Mouse (Mus musculus) embryonic facial prominence, embryonic 13.5 days (tissue): ENCODE measurements at regions not wholly inside any gene's neighbourhood (a gene's known extent, or its start where the extent isn't known, plus 50 kb on each side); places are given as distances from the start of the nearest gene placed in this dataset.

Experiments
- ATAC-seq: fragments of 200-750 bp; cut with Nextera tagmentation; 2 replicates; pipeline ENCODE4 v1.8.0; 2017; ENCODE audit warnings: low read depth; ENCODE audit not compliant: insufficient number of reproducible peaks, insufficient read depth, low FRiP score, low TSS enrichment
- H3K27ac ChIP-seq: fragments of 300-500 bp; sonication (generic); 2 replicates; pipeline ENCODE4 v1.5.1; 2015; ENCODE audit warnings: moderate library complexity, mild to moderate bottlenecking, inconsistent platforms
- H3K27me3 ChIP-seq: fragments of 300-500 bp; sonication (generic); 2 replicates; pipeline ENCODE4 v1.6.1; 2015; ENCODE audit warnings: mild to moderate bottlenecking, inconsistent platforms
- H3K36me3 ChIP-seq: fragments of 300-500 bp; sonication (generic); 2 replicates; pipeline ENCODE4 v1.6.1; 2015; ENCODE audit warnings: mild to moderate bottlenecking, inconsistent platforms
- H3K4me1 ChIP-seq: fragments of 300-500 bp; sonication (generic); 2 replicates; pipeline ENCODE4 v1.6.1; 2015; ENCODE audit warnings: inconsistent platforms
- H3K4me2 ChIP-seq: fragments of 300-500 bp; sonication (generic); 2 replicates; pipeline ENCODE4 v1.6.1; 2015; ENCODE audit warnings: moderate library complexity, mild to moderate bottlenecking, inconsistent platforms
- H3K4me3 ChIP-seq: fragments of 300-500 bp; sonication (generic); 2 replicates; pipeline ENCODE4 v1.5.1; 2015; ENCODE audit warnings: mild to moderate bottlenecking, inconsistent platforms
- H3K9ac ChIP-seq: fragments of 300-500 bp; sonication (generic); 2 replicates; pipeline ENCODE4 v1.6.1; 2015; ENCODE audit warnings: mild to moderate bottlenecking, inconsistent platforms
- H3K9me3 ChIP-seq: fragments of 300-500 bp; sonication (generic); 2 replicates; pipeline ENCODE4 v1.6.1; 2016; ENCODE audit warnings: inconsistent platforms
- WGBS: fragments of 180-500 bp; shearing (Covaris S2); methylation state at CpG from one replicate; pipeline ENCODE4 v1.1.7; 2015; ENCODE audit warnings: mixed read lengths; 5-methylcytosine and 5-hydroxymethylcytosine counted together

- Histone ChIP-seq H3K27me3 (no peaks in the 10 kb centered on the region), H3K4me1 (no peaks in the 10 kb centered on the region), H3K4me2 (no peak overlapping the region), H3K9me3 (no peaks in the 10 kb centered on the region), H3K9ac (no peak overlapping the region), H3K4me3 (no peak overlapping the region), H3K27ac (no peak overlapping the region), H3K36me3 (no peaks in the 10 kb centered on the region)
- ATAC-seq, result no peak
- WGBS, result 77% methylated on average over 3 of the region's 3 CpGs
Observed at GRCm38 (mm10) chr6:107019126-107019525, 219.2 kb upstream of the Crbn start.

- no peak overlapping the region for H3K27ac ChIP-seq
- no peak overlapping the region for H3K4me2 ChIP-seq
- no peaks in the 10 kb centered on the region for H3K36me3 ChIP-seq
- H3K27me3 ChIP-seq, result no peaks in the 10 kb centered on the region
- no peak for ATAC-seq
- no peaks in the 10 kb centered on the region for H3K4me1 ChIP-seq
- WGBS, result 69% methylated on average over 3 of the region's 3 CpGs
- no peaks in the 10 kb centered on the region for H3K9me3 ChIP-seq
- H3K4me3 ChIP-seq, result no peak overlapping the region
- no peak overlapping the region for H3K9ac ChIP-seq
Observed at GRCm38 (mm10) chr6:107045177-107045576, 245.3 kb upstream of the Crbn start.

- Histone ChIP-seq H3K9me3 (no peaks in the 10 kb centered on the region), H3K4me3 (no peak overlapping the region), H3K4me1 (no peaks in the 10 kb centered on the region), H3K36me3 (no peaks in the 10 kb centered on the region), H3K4me2 (no peak overlapping the region), H3K9ac (no peak overlapping the region), H3K27ac (no peak overlapping the region), H3K27me3 (no peaks in the 10 kb centered on the region)
- WGBS, result 88% methylated on average over 1 of the region's 1 CpGs
- no peak for ATAC-seq
Observed at GRCm38 (mm10) chr6:107051604-107052003, 251.7 kb upstream of the Crbn start.

GRCm38 (mm10) chr6:107052180-107052579 is 252.3 kb upstream of the Crbn start:
- Histone ChIP-seq H3K9ac (no peak overlapping the region), H3K4me1 (no peaks in the 10 kb centered on the region), H3K4me3 (no peak overlapping the region), H3K27me3 (no peaks in the 10 kb centered on the region), H3K36me3 (no peaks in the 10 kb centered on the region), H3K4me2 (no peak overlapping the region), H3K9me3 (no peaks in the 10 kb centered on the region), H3K27ac (no peak overlapping the region)
- 58% methylated on average over 1 of the region's 1 CpGs for WGBS
- no peak for ATAC-seq

- Histone ChIP-seq H3K4me3 (no peak overlapping the region), H3K9me3 (no peaks in the 10 kb centered on the region), H3K9ac (no peak overlapping the region), H3K36me3 (no peaks in the 10 kb centered on the region), H3K4me1 (no peaks in the 10 kb centered on the region), H3K27ac (no peak overlapping the region), H3K4me2 (no peak overlapping the region), H3K27me3 (no peaks in the 10 kb centered on the region)
- no peak for ATAC-seq
- WGBS, result 76% methylated on average over 3 of the region's 3 CpGs
Observed at GRCm38 (mm10) chr6:107059001-107059765, 259.3 kb upstream of the Crbn start.

GRCm38 (mm10) chr6:107062886-107063565 is 263.1 kb upstream of the Crbn start:
- WGBS, result 88% methylated on average over 6 of the region's 6 CpGs
- no peak overlapping the region for H3K4me3 ChIP-seq
- H3K27me3 ChIP-seq, result no peaks in the 10 kb centered on the region
- no peak for ATAC-seq
- H3K9me3 ChIP-seq, result no peaks in the 10 kb centered on the region
- no peak overlapping the region for H3K9ac ChIP-seq
- H3K27ac ChIP-seq, result no peak overlapping the region
- H3K4me1 ChIP-seq, result no peaks in the 10 kb centered on the region
- no peak overlapping the region for H3K4me2 ChIP-seq
- H3K36me3 ChIP-seq, result no peaks in the 10 kb centered on the region

- Histone ChIP-seq H3K36me3 (no peaks in the 10 kb centered on the region), H3K27me3 (no peaks in the 10 kb centered on the region), H3K9ac (no peak overlapping the region), H3K4me3 (no peak overlapping the region), H3K27ac (no peak overlapping the region), H3K4me1 (no peaks in the 10 kb centered on the region), H3K4me2 (no peak overlapping the region), H3K9me3 (no peaks in the 10 kb centered on the region)
- WGBS, result 89% methylated on average over 7 of the region's 7 CpGs
- ATAC-seq, result no peak
Observed at GRCm38 (mm10) chr6:107070441-107070840, 270.6 kb upstream of the Crbn start.

GRCm38 (mm10) chr6:107092600-107092999 is 292.7 kb upstream of the Crbn start:
- ATAC-seq, result 0 out of 2 replicates have a peak, but pooled peaks have one; percentile 48
- Histone ChIP-seq H3K9ac (no peak overlapping the region), H3K36me3 (no peaks in the 10 kb centered on the region), H3K4me2 (no peak overlapping the region), H3K4me1 (no peaks in the 10 kb centered on the region), H3K4me3 (no peak overlapping the region), H3K9me3 (no peaks in the 10 kb centered on the region), H3K27ac (no peak overlapping the region), H3K27me3 (no peaks in the 10 kb centered on the region)

GRCm38 (mm10) chr6:107128716-107129115 is 328.8 kb upstream of the Crbn start:
- Histone ChIP-seq H3K9me3 (no peaks in the 10 kb centered on the region), H3K27ac (no peak overlapping the region), H3K36me3 (no peaks in the 10 kb centered on the region), H3K27me3 (no peaks in the 10 kb centered on the region), H3K9ac (no peak overlapping the region), H3K4me1 (no peaks in the 10 kb centered on the region), H3K4me2 (no peak overlapping the region), H3K4me3 (no peak overlapping the region)
- 75% methylated on average over 1 of the region's 1 CpGs for WGBS
- ATAC-seq, result no peak

- 66% methylated on average over 3 of the region's 3 CpGs for WGBS
- Histone ChIP-seq H3K4me1 (no peaks in the 10 kb centered on the region), H3K36me3 (no peaks in the 10 kb centered on the region), H3K4me3 (no peak overlapping the region), H3K27ac (no peak overlapping the region), H3K27me3 (no peaks in the 10 kb centered on the region), H3K9me3 (no peaks in the 10 kb centered on the region), H3K9ac (no peak overlapping the region), H3K4me2 (no peak overlapping the region)
- ATAC-seq, result no peak
Observed at GRCm38 (mm10) chr6:107167736-107168491, 361.7 kb upstream of the Lrrn1 start.

GRCm38 (mm10) chr6:107218309-107218708 is 311.3 kb upstream of the Lrrn1 start:
- H3K36me3 ChIP-seq, result no peaks in the 10 kb centered on the region
- WGBS, result 69% methylated on average over 2 of the region's 2 CpGs
- no peaks in the 10 kb centered on the region for H3K9me3 ChIP-seq
- H3K4me1 ChIP-seq, result no peaks in the 10 kb centered on the region
- H3K27ac ChIP-seq, result no peak overlapping the region
- H3K4me3 ChIP-seq, result no peak overlapping the region
- no peaks in the 10 kb centered on the region for H3K27me3 ChIP-seq
- ATAC-seq, result no peak
- H3K9ac ChIP-seq, result no peak overlapping the region
- no peak overlapping the region for H3K4me2 ChIP-seq

- Histone ChIP-seq H3K9me3 (no peaks in the 10 kb centered on the region), H3K9ac (no peak overlapping the region), H3K27ac (no peak overlapping the region), H3K4me1 (no peaks in the 10 kb centered on the region), H3K4me2 (no peak overlapping the region), H3K36me3 (no peaks in the 10 kb centered on the region), H3K27me3 (no peaks in the 10 kb centered on the region), H3K4me3 (no peak overlapping the region)
- ATAC-seq, result no peak
- 70% methylated on average over 4 of the region's 4 CpGs for WGBS
Observed at GRCm38 (mm10) chr6:107218721-107219120, 310.8 kb upstream of the Lrrn1 start.
